Mouse (Mus musculus): Measurements from ENCODE around the gene Epb41l3. TPM values are rescaled to one million over a fixed set of nuclear protein-coding genes. Genes with fewer than 3 reads are reported as not detected.

Gene Epb41l3
- polyA plus RNA-seq, 1 experiment from 2014 or later: 78.8 TPM

DNA sequence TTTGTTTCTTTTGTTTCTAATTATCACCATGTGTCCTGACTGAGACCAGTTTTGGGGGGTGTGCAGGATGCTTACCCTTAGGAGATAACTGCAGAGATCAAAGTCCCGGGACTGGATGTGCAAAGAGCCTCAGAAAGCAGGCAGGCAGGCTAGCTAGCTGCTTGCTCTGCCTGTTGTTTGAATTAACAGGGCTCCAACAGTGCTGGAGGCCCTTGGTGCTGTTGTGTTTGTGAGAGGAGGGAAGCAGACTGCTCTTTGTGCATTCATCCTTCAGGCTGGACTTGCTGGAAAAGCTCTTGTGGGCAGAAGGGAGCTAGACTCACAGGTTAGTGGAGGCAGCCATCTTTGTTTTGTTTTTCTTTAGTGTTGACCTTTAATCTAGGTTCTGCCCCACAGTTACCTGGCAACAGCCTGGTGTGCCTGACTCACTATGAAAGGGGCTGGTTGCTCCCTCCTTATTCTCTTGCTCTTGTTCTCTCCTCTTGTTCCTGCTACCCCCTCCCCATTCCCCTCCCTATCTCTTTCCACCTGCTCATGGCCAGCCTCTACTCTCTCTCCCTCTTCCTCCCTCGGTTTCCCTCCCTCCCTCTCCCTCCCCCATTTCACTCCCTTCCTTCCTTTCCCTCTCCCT is 117.5 kb downstream of the Epb41l3 start:
- H3K9me3 ChIP-seq (replicated peaks; ENCODE audit: control insufficient read depth, low read length, poor library complexity, severe bottlenecking): no peaks in the 10 kb centered on the region
- H3K27me3 ChIP-seq (ENCODE audit: control insufficient read depth, insufficient read depth, low read depth, low read length): no peaks in the 10 kb centered on the region
- WGBS: 7% methylated on average over 2 of the region's 2 CpGs
- H3K9ac ChIP-seq (ENCODE audit: low read depth, low read length): 0 out of 2 replicates have a peak overlapping the region, but pooled peaks have one; percentile 26
- peaks cover 24% of the 10 kb centered on the region for H3K4me1 ChIP-seq (ENCODE audit: control insufficient read depth, insufficient read depth, low read length)
- no peak overlapping the region for H3K4me3 ChIP-seq (ENCODE audit: low read depth, low read length)
- ATAC-seq: peak; percentile 61
- no peaks in the 10 kb centered on the region for H3K36me3 ChIP-seq (ENCODE audit: control insufficient read depth, insufficient read depth, low read length)
- H3K4me2 ChIP-seq (ENCODE audit: low read length): no peak overlapping the region
- H3K27ac ChIP-seq (ENCODE audit: low read length): peak overlapping the region; percentile 75

GRCm38 (mm10) chr17:69194599-69194998 is 119.1 kb downstream of the Epb41l3 start:
- no peaks in the 10 kb centered on the region for H3K9me3 ChIP-seq (replicated peaks; ENCODE audit: control insufficient read depth, low read length, poor library complexity, severe bottlenecking)
- no peak overlapping the region for H3K4me2 ChIP-seq (ENCODE audit: low read length)
- no peaks in the 10 kb centered on the region for H3K27me3 ChIP-seq (ENCODE audit: control insufficient read depth, insufficient read depth, low read depth, low read length)
- H3K4me1 ChIP-seq (ENCODE audit: control insufficient read depth, insufficient read depth, low read length): peaks cover 24% of the 10 kb centered on the region
- H3K9ac ChIP-seq (ENCODE audit: low read depth, low read length): no peak overlapping the region
- 0 out of 2 replicates have a peak overlapping the region, but pooled peaks have one; percentile 20 for H3K27ac ChIP-seq (ENCODE audit: low read length)
- no peak overlapping the region for H3K4me3 ChIP-seq (ENCODE audit: low read depth, low read length)
- no peak for ATAC-seq
- H3K36me3 ChIP-seq (ENCODE audit: control insufficient read depth, insufficient read depth, low read length): no peaks in the 10 kb centered on the region
- WGBS: 16% methylated on average over 3 of the region's 3 CpGs

DNA sequence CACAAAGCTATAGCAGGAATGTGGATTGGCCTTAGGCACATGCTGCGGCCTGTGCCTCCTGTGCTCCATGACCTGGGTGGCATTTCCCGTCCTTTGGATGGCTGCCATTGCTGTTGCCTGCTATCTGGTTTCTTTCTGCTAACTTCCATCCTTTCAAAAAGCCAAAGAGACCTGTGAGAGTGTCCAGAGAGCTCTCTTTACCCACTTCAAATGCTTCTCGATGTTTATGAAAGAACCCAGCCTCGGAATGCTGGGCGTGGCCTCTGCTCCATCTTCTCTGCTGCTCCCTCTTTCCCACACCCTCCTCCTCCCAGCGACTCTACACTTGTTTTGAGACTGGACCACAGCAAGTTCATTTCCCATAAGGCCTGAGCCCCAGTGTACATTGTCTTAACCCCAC is 120.3 kb downstream of the Epb41l3 start:
- H3K27ac ChIP-seq (ENCODE audit: low read length): no peak overlapping the region
- no peak overlapping the region for H3K4me2 ChIP-seq (ENCODE audit: low read length)
- H3K27me3 ChIP-seq (ENCODE audit: control insufficient read depth, insufficient read depth, low read depth, low read length): no peaks in the 10 kb centered on the region
- no peak overlapping the region for H3K4me3 ChIP-seq (ENCODE audit: low read depth, low read length)
- no peak for ATAC-seq
- WGBS: 88% methylated on average over 6 of the region's 6 CpGs
- peaks cover 24% of the 10 kb centered on the region for H3K4me1 ChIP-seq (ENCODE audit: control insufficient read depth, insufficient read depth, low read length)
- no peaks in the 10 kb centered on the region for H3K36me3 ChIP-seq (ENCODE audit: control insufficient read depth, insufficient read depth, low read length)
- no peak overlapping the region for H3K9ac ChIP-seq (ENCODE audit: low read depth, low read length)
- no peaks in the 10 kb centered on the region for H3K9me3 ChIP-seq (replicated peaks; ENCODE audit: control insufficient read depth, low read length, poor library complexity, severe bottlenecking)

- no peak overlapping the region for H3K27ac ChIP-seq (ENCODE audit: low read length)
- 76% methylated on average over 10 of the region's 10 CpGs for WGBS
- H3K9me3 ChIP-seq (replicated peaks; ENCODE audit: control insufficient read depth, low read length, poor library complexity, severe bottlenecking): no peaks in the 10 kb centered on the region
- no peak overlapping the region for H3K9ac ChIP-seq (ENCODE audit: low read depth, low read length)
- H3K4me3 ChIP-seq (ENCODE audit: low read depth, low read length): no peak overlapping the region
- no peaks in the 10 kb centered on the region for H3K36me3 ChIP-seq (ENCODE audit: control insufficient read depth, insufficient read depth, low read length)
- H3K27me3 ChIP-seq (ENCODE audit: control insufficient read depth, insufficient read depth, low read depth, low read length): no peaks in the 10 kb centered on the region
- H3K4me2 ChIP-seq (ENCODE audit: low read length): no peak overlapping the region
- H3K4me1 ChIP-seq (ENCODE audit: control insufficient read depth, insufficient read depth, low read length): peaks cover 24% of the 10 kb centered on the region
- 0 out of 2 replicates have a peak, but pooled peaks have one; percentile 38 for ATAC-seq
Observed at GRCm38 (mm10) chr17:69196656-69197055, 121.2 kb downstream of the Epb41l3 start.

GRCm38 (mm10) chr17:69198805-69199204 is 123.3 kb downstream of the Epb41l3 start:
- Histone ChIP-seq H3K9me3 (replicated peaks; ENCODE audit: control insufficient read depth, low read length, poor library complexity, severe bottlenecking) (no peaks in the 10 kb centered on the region), H3K4me1 (ENCODE audit: control insufficient read depth, insufficient read depth, low read length) (peaks cover 8% of the 10 kb centered on the region), H3K4me3 (ENCODE audit: low read depth, low read length) (no peak overlapping the region), H3K27ac (ENCODE audit: low read length) (no peak overlapping the region), H3K9ac (ENCODE audit: low read depth, low read length) (no peak overlapping the region), H3K36me3 (ENCODE audit: control insufficient read depth, insufficient read depth, low read length) (no peaks in the 10 kb centered on the region), H3K4me2 (ENCODE audit: low read length) (no peak overlapping the region), H3K27me3 (ENCODE audit: control insufficient read depth, insufficient read depth, low read depth, low read length) (no peaks in the 10 kb centered on the region)
- ATAC-seq: no peak
- 47% methylated on average over 1 of the region's 1 CpGs for WGBS

GRCm38 (mm10) chr17:69199827-69200226 is 124.3 kb downstream of the Epb41l3 start:
- Histone ChIP-seq H3K36me3 (ENCODE audit: control insufficient read depth, insufficient read depth, low read length) (no peaks in the 10 kb centered on the region), H3K4me1 (ENCODE audit: control insufficient read depth, insufficient read depth, low read length) (no peaks in the 10 kb centered on the region; the same call in 1 of the 2 replicates), H3K4me2 (ENCODE audit: low read length) (no peak overlapping the region), H3K9me3 (replicated peaks; ENCODE audit: control insufficient read depth, low read length, poor library complexity, severe bottlenecking) (no peaks in the 10 kb centered on the region), H3K4me3 (ENCODE audit: low read depth, low read length) (no peak overlapping the region), H3K27ac (ENCODE audit: low read length) (no peak overlapping the region), H3K27me3 (ENCODE audit: control insufficient read depth, insufficient read depth, low read depth, low read length) (no peaks in the 10 kb centered on the region), H3K9ac (ENCODE audit: low read depth, low read length) (no peak overlapping the region)
- no peak for ATAC-seq
- WGBS: 90% methylated on average over 6 of the region's 6 CpGs

DNA sequence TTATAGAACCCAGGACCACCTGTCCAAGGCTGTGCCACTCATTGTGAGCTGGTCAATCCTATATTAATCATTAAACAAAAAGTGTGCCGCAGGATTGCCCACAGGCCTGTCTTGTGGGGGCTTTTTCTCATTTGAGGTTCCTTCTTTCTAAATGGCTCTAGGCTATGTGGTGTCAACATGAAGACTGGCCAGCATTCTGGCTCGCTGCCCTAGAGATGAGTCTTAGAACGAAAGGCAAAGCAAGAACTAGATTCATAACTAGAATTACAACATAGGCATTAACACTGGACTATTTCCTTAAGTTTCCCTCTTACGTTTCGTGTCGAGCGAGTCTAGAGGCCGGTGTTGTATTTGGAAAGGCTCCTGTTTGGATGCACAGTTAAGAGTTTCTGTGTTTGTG is 125.5 kb downstream of the Epb41l3 start:
- no peak overlapping the region for H3K9ac ChIP-seq (ENCODE audit: low read depth, low read length)
- H3K4me1 ChIP-seq (ENCODE audit: control insufficient read depth, insufficient read depth, low read length): no peaks in the 10 kb centered on the region
- H3K4me2 ChIP-seq (ENCODE audit: low read length): no peak overlapping the region
- H3K27ac ChIP-seq (ENCODE audit: low read length): no peak overlapping the region
- no peaks in the 10 kb centered on the region for H3K36me3 ChIP-seq (ENCODE audit: control insufficient read depth, insufficient read depth, low read length)
- no peaks in the 10 kb centered on the region for H3K9me3 ChIP-seq (replicated peaks; ENCODE audit: control insufficient read depth, low read length, poor library complexity, severe bottlenecking)
- no peak for ATAC-seq
- 96% methylated on average over 8 of the region's 8 CpGs for WGBS
- H3K4me3 ChIP-seq (ENCODE audit: low read depth, low read length): no peak overlapping the region
- H3K27me3 ChIP-seq (ENCODE audit: control insufficient read depth, insufficient read depth, low read depth, low read length): no peaks in the 10 kb centered on the region

DNA sequence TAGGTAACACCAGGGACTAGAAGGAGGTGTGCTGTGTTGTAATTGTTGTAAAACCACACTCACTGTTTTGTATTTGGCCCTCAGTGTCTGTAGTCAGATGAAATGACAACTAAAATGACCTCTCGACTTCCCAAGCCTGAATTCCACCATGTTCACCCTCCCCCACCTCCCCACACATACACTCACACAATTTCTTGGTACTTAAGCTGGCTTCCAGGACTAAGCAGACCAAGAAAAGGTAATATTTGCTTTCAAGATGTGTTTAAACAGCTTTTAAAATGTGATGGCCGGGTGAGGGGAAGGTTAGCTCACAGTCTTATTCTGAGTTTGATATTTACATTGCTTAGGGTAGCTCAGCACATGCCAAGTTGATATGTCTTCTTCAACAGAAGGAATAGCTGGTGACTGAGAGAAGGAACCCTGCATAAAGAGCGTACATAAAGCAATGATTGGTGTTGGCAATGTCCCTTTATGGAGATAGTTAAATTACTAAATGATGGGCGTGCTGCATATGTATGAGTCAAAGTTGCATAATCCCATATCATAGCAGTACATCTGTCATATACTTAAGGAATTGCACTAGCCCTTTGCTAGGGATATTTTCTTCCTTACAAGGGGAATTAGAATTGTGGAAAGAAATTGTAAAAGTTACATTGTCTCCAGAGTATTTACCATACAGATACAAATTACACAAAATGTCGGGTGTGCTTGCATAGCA is 130.0 kb downstream of the Epb41l3 start:
- Histone ChIP-seq H3K27me3 (ENCODE audit: control insufficient read depth, insufficient read depth, low read depth, low read length) (no peaks in the 10 kb centered on the region), H3K27ac (ENCODE audit: low read length) (no peak overlapping the region), H3K4me1 (ENCODE audit: control insufficient read depth, insufficient read depth, low read length) (peaks cover 7% of the 10 kb centered on the region), H3K9ac (ENCODE audit: low read depth, low read length) (no peak overlapping the region), H3K9me3 (replicated peaks; ENCODE audit: control insufficient read depth, low read length, poor library complexity, severe bottlenecking) (no peaks in the 10 kb centered on the region), H3K4me2 (ENCODE audit: low read length) (no peak overlapping the region), H3K36me3 (ENCODE audit: control insufficient read depth, insufficient read depth, low read length) (peaks cover 4% of the 10 kb centered on the region; the same call in 1 of the 2 replicates), H3K4me3 (ENCODE audit: low read depth, low read length) (no peak overlapping the region)
- WGBS: 91% methylated on average over 5 of the region's 5 CpGs
- ATAC-seq: no peak

All from midbrain, embryonic 16.5 days (tissue).